Mouse (Mus musculus) limb, embryonic 14.5 days (tissue): ENCODE measurements around the gene Elovl1. TPM values are rescaled to one million over a fixed set of nuclear protein-coding genes. Genes with fewer than 3 reads are reported as not detected.

Experiments
- ATAC-seq: fragments of 200-750 bp; cut with Nextera tagmentation; 2 replicates; pipeline ENCODE4 v1.8.0; 2017; ENCODE audit warnings: low read depth, moderate number of reproducible peaks, moderate TSS enrichment; ENCODE audit not compliant: low FRiP score
- DNase-seq: peaks from one replicate; pipeline ENCODE4 v3.0.0-alpha.2; 2015; ENCODE audit warnings: low spot score
- H3K27ac ChIP-seq: fragments of 300-500 bp; sonication (generic); replicated peaks from 2 replicates; pipeline ENCODE4 v1.5.1; 2014; ENCODE audit warnings: low read depth, mild to moderate bottlenecking, low read length, moderate library complexity, mixed read lengths
- H3K27me3 ChIP-seq: fragments of 300-500 bp; sonication (generic); 2 replicates; pipeline ENCODE4 v1.6.1; 2014; ENCODE audit warnings: low read length, mixed read lengths; ENCODE audit not compliant: control insufficient read depth, insufficient read depth
- H3K36me3 ChIP-seq: fragments of 300-500 bp; sonication (generic); 2 replicates; pipeline ENCODE4 v1.6.1; 2014; ENCODE audit warnings: mild to moderate bottlenecking, low read length, moderate library complexity, mixed read lengths; ENCODE audit not compliant: control insufficient read depth, insufficient read depth
- H3K4me1 ChIP-seq: fragments of 300-500 bp; sonication (generic); 2 replicates; pipeline ENCODE4 v1.6.1; 2014; ENCODE audit warnings: antibody characterized with exemption, low read length, mixed read lengths; ENCODE audit not compliant: control insufficient read depth, insufficient read depth
- H3K4me2 ChIP-seq: fragments of 300-500 bp; sonication (generic); replicated peaks from 2 replicates; pipeline ENCODE4 v1.6.1; 2014; ENCODE audit warnings: low read depth, mild to moderate bottlenecking, low read length, moderate library complexity; ENCODE audit not compliant: severe bottlenecking
- H3K4me3 ChIP-seq: fragments of 300-500 bp; sonication (generic); replicated peaks from 2 replicates; pipeline ENCODE4 v1.5.1; 2014; ENCODE audit warnings: low read length
- H3K9ac ChIP-seq: fragments of 300-500 bp; sonication (generic); 2 replicates; pipeline ENCODE4 v1.6.1; 2014; ENCODE audit warnings: mild to moderate bottlenecking, low read depth, low read length, moderate library complexity; ENCODE audit not compliant: severe bottlenecking
- H3K9me3 ChIP-seq: fragments of 300-500 bp; sonication (generic); 2 replicates; pipeline ENCODE4 v1.6.1; 2016; ENCODE audit warnings: low read length; ENCODE audit not compliant: control insufficient read depth
- POLR2A ChIP-seq: fragments of 200-500 bp; IDR thresholded peaks from 2 replicates; pipeline ENCODE4 v1.8.0; 2012; ENCODE audit warnings: inconsistent platforms, mild to moderate bottlenecking, moderate library complexity, borderline replicate concordance; ENCODE audit not compliant: insufficient read depth, insufficient read length; ENCODE audit errors: extremely low read depth
- WGBS: fragments of 180-500 bp; shearing (Covaris S2); extraction: QIAGEN DNeasy Blood & Tissue Kit; methylation state at CpG from one replicate; pipeline ENCODE4 v1.1.7; 2014; 5-methylcytosine and 5-hydroxymethylcytosine counted together
- polyA plus RNA-seq, 2 experiments: library from polyadenylated mRNA; depleted of rRNA in 1 of 2; stranded (reverse) in 1 of 2; unstranded in 1 of 2; fragments of >200 nt; fragmentation: Nextera tagmentation in 1 of 2; extraction: Ambion mirVana in 1 of 2; gene quantifications; 2 replicates each; pipeline versions ENCODE4 v1.2.1 to v1.2.3; 2012 to 2014

Gene Elovl1
- polyA plus RNA-seq, 2 experiments = 135 to 147 TPM

GRCm38 (mm10) chr4:118395289-118395688 lies 32.6 kb upstream of the Elovl1 start:
- Histone ChIP-seq H3K4me3 (no peak overlapping the region), H3K27me3 (no peaks in the 10 kb centered on the region), H3K4me2 (no peak overlapping the region), H3K9me3 (no peaks in the 10 kb centered on the region), H3K27ac (no peak overlapping the region), H3K4me1 (no peaks in the 10 kb centered on the region), H3K36me3 (peaks cover 94% of the 10 kb centered on the region), H3K9ac (no peak overlapping the region)
- no peak for TF ChIP-seq POLR2A
- 93% methylated on average over 4 of the region's 4 CpGs for WGBS
- DNase-seq = no peak
- ATAC-seq = no peak

GRCm38 (mm10) chr4:118396433-118396832 lies 31.5 kb upstream of the Elovl1 start:
- Histone ChIP-seq H3K36me3 (peaks cover 93% of the 10 kb centered on the region), H3K9me3 (no peaks in the 10 kb centered on the region), H3K27me3 (no peaks in the 10 kb centered on the region), H3K4me1 (no peaks in the 10 kb centered on the region), H3K4me3 (no peak overlapping the region), H3K9ac (no peak overlapping the region), H3K4me2 (no peak overlapping the region), H3K27ac (no peak overlapping the region)
- 70% methylated on average over 3 of the region's 3 CpGs for WGBS
- no peak for TF ChIP-seq POLR2A
- ATAC-seq (no peak), DNase-seq (no peak)

GRCm38 (mm10) chr4:118398400-118398799 lies 29.5 kb upstream of the Elovl1 start:
- Histone ChIP-seq H3K4me2 (no peak overlapping the region), H3K9me3 (no peaks in the 10 kb centered on the region), H3K36me3 (peaks cover 92% of the 10 kb centered on the region), H3K4me3 (no peak overlapping the region), H3K9ac (no peak overlapping the region), H3K4me1 (no peaks in the 10 kb centered on the region), H3K27me3 (no peaks in the 10 kb centered on the region), H3K27ac (no peak overlapping the region)
- TF ChIP-seq POLR2A = no peak
- WGBS = 93% methylated on average over 6 of the region's 6 CpGs
- ATAC-seq = no peak
- DNase-seq = no peak

DNA sequence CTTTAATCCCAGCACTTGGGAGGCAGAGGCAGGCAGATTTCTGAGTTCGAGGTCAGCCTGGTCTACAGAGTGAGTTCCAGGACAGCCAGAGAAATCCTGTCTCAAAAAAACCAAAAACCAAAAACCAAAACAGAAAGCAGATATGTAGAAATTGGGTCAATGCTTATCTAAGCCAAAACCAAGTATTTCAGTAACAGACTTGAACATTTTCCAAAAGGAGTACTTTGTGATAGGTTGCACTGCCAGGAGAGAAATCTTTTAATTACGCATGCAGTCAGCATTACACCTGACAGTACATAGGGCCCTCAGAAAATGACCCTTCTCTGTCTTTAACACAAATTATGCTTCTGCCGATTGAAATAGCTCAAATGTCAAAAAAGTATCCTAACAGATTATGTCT lies 26.5 kb upstream of the Elovl1 start:
- ATAC-seq (no peak), DNase-seq (no peak)
- TF ChIP-seq POLR2A = no peak
- Histone ChIP-seq H3K27ac (no peak overlapping the region), H3K27me3 (no peaks in the 10 kb centered on the region), H3K36me3 (peaks cover 67% of the 10 kb centered on the region), H3K4me1 (no peaks in the 10 kb centered on the region), H3K9me3 (no peaks in the 10 kb centered on the region), H3K4me3 (no peak overlapping the region), H3K9ac (no peak overlapping the region), H3K4me2 (no peak overlapping the region)
- 88% methylated on average over 3 of the region's 3 CpGs for WGBS

DNA sequence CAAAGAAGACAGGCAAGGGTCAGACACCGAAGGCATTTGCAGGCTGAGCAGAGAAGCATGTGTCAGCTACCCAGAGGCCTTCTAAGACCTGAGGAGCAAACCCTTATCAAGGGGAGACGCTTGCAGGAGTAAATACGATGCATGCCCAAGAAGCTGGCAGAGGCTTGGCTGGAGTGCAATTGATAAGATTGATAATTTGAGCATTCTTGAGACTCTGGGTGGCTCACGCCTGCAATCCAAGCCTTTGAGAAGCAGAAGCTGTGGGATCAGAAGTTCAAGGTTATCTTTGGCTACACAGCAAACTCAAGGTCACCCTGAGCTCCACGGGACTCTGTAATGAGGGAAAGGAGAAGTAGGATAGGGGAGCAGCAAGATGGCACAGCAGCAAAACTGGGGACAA lies 26.0 kb upstream of the Elovl1 start:
- Histone ChIP-seq H3K27me3 (no peaks in the 10 kb centered on the region), H3K9ac (no peak overlapping the region), H3K4me2 (no peak overlapping the region), H3K27ac (no peak overlapping the region), H3K4me1 (no peaks in the 10 kb centered on the region), H3K4me3 (no peak overlapping the region), H3K9me3 (no peaks in the 10 kb centered on the region), H3K36me3 (peaks cover 62% of the 10 kb centered on the region)
- ATAC-seq (no peak), DNase-seq (no peak)
- TF ChIP-seq POLR2A = no peak
- WGBS = 90% methylated on average over 5 of the region's 5 CpGs

DNA sequence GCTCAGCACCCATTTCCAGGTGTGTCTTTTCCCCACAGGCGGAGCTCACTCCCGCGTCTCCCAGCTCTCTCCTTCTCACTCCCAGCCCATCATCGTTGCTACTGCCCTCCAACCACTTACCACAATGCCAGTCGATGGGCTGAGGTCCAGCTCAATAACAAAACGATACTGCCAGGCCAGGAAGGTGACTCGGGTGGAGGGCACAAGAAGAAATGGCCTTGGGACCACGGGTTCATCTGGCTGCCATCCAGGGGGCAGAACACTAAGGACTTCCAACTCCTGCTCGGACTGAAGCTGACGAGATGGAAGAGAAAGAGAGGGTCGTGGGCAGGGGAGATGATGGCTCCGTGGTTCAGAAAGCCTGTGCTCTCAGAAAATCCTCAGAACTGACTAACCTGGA lies 25.2 kb upstream of the Elovl1 start:
- H3K27ac ChIP-seq = no peak overlapping the region
- no peak for TF ChIP-seq POLR2A
- no peak for DNase-seq
- no peaks in the 10 kb centered on the region for H3K27me3 ChIP-seq
- 96% methylated on average over 12 of the region's 12 CpGs for WGBS
- H3K4me3 ChIP-seq = no peak overlapping the region
- no peak overlapping the region for H3K9ac ChIP-seq
- no peak overlapping the region for H3K4me2 ChIP-seq
- H3K9me3 ChIP-seq = no peaks in the 10 kb centered on the region
- no peaks in the 10 kb centered on the region for H3K4me1 ChIP-seq
- ATAC-seq = no peak
- H3K36me3 ChIP-seq = peaks cover 54% of the 10 kb centered on the region
